Mouse (Mus musculus) limb, embryonic 14.5 days (tissue): ENCODE results near the gene Zfp607b. TPM values are rescaled to one million over a fixed set of nuclear protein-coding genes. Genes with fewer than 3 reads are reported as not detected.

ENCODE experiments used
- ATAC-seq: fragments of 200-750 bp; cut with Nextera tagmentation; 2 replicates; pipeline ENCODE4 v1.8.0; 2017; ENCODE audit warnings: low read depth, moderate number of reproducible peaks, moderate TSS enrichment; ENCODE audit not compliant: low FRiP score
- DNase-seq: peaks from one replicate; pipeline ENCODE4 v3.0.0-alpha.2; 2015; ENCODE audit warnings: low spot score
- H3K27ac ChIP-seq: fragments of 300-500 bp; sonication (generic); replicated peaks from 2 replicates; pipeline ENCODE4 v1.5.1; 2014; ENCODE audit warnings: low read depth, mild to moderate bottlenecking, low read length, moderate library complexity, mixed read lengths
- H3K27me3 ChIP-seq: fragments of 300-500 bp; sonication (generic); 2 replicates; pipeline ENCODE4 v1.6.1; 2014; ENCODE audit warnings: low read length, mixed read lengths; ENCODE audit not compliant: control insufficient read depth, insufficient read depth
- H3K36me3 ChIP-seq: fragments of 300-500 bp; sonication (generic); 2 replicates; pipeline ENCODE4 v1.6.1; 2014; ENCODE audit warnings: mild to moderate bottlenecking, low read length, moderate library complexity, mixed read lengths; ENCODE audit not compliant: control insufficient read depth, insufficient read depth
- H3K4me1 ChIP-seq: fragments of 300-500 bp; sonication (generic); 2 replicates; pipeline ENCODE4 v1.6.1; 2014; ENCODE audit warnings: antibody characterized with exemption, low read length, mixed read lengths; ENCODE audit not compliant: control insufficient read depth, insufficient read depth
- H3K4me2 ChIP-seq: fragments of 300-500 bp; sonication (generic); replicated peaks from 2 replicates; pipeline ENCODE4 v1.6.1; 2014; ENCODE audit warnings: low read depth, mild to moderate bottlenecking, low read length, moderate library complexity; ENCODE audit not compliant: severe bottlenecking
- H3K4me3 ChIP-seq: fragments of 300-500 bp; sonication (generic); replicated peaks from 2 replicates; pipeline ENCODE4 v1.5.1; 2014; ENCODE audit warnings: low read length
- H3K9ac ChIP-seq: fragments of 300-500 bp; sonication (generic); 2 replicates; pipeline ENCODE4 v1.6.1; 2014; ENCODE audit warnings: mild to moderate bottlenecking, low read depth, low read length, moderate library complexity; ENCODE audit not compliant: severe bottlenecking
- H3K9me3 ChIP-seq: fragments of 300-500 bp; sonication (generic); 2 replicates; pipeline ENCODE4 v1.6.1; 2016; ENCODE audit warnings: low read length; ENCODE audit not compliant: control insufficient read depth
- POLR2A ChIP-seq: fragments of 200-500 bp; IDR thresholded peaks from 2 replicates; pipeline ENCODE4 v1.8.0; 2012; ENCODE audit warnings: inconsistent platforms, mild to moderate bottlenecking, moderate library complexity, borderline replicate concordance; ENCODE audit not compliant: insufficient read depth, insufficient read length; ENCODE audit errors: extremely low read depth
- WGBS: fragments of 180-500 bp; shearing (Covaris S2); extraction: QIAGEN DNeasy Blood & Tissue Kit; methylation state at CpG from one replicate; pipeline ENCODE4 v1.1.7; 2014; 5-methylcytosine and 5-hydroxymethylcytosine counted together
- polyA plus RNA-seq, 2 experiments: library from polyadenylated mRNA; depleted of rRNA in 1 of 2; stranded (reverse) in 1 of 2; unstranded in 1 of 2; fragments of >200 nt; fragmentation: Nextera tagmentation in 1 of 2; extraction: Ambion mirVana in 1 of 2; gene quantifications; 2 replicates each; pipeline versions ENCODE4 v1.2.1 to v1.2.3; 2012 to 2014

Gene Zfp607b
- polyA plus RNA-seq, 2 experiments: 3.2 to 4.9 TPM

- H3K9me3 ChIP-seq: no peaks in the 10 kb centered on the region
- H3K9ac ChIP-seq: peak overlapping the region; percentile 84
- peaks cover 7% of the 10 kb centered on the region; the same call in 1 of the 2 replicates for H3K4me1 ChIP-seq
- H3K27ac ChIP-seq: peak overlapping the region; percentile 92
- peak overlapping the region; percentile 70 for H3K4me3 ChIP-seq
- H3K27me3 ChIP-seq: no peaks in the 10 kb centered on the region
- no peak for TF ChIP-seq POLR2A
- 11% methylated on average over 12 of the region's 12 CpGs for WGBS
- DNase-seq: no peak
- no peak for ATAC-seq
- no peaks in the 10 kb centered on the region for H3K36me3 ChIP-seq
- H3K4me2 ChIP-seq: peak overlapping the region; percentile 62
These were observed 42.8 kb downstream of the Zfp607b start for GRCm38 (mm10) chr7:27731946-27732345.

- WGBS: 80% methylated on average over 6 of the region's 6 CpGs
- no peaks in the 10 kb centered on the region; the same call in 1 of the 2 replicates for H3K36me3 ChIP-seq
- peak overlapping the region; percentile 84 for H3K9ac ChIP-seq
These were observed 43.4 kb downstream of the Zfp607b start for GRCm38 (mm10) chr7:27732508-27732907.

GRCm38 (mm10) chr7:27735457-27735856 lies 46.3 kb downstream of the Zfp607b start:
- H3K9ac ChIP-seq: no peak overlapping the region

More at GRCm38 (mm10) chr7:27732508-27732907, 43.4 kb downstream of the Zfp607b start:
- Histone ChIP-seq H3K9me3 (no peaks in the 10 kb centered on the region), H3K4me1 (peaks cover 7% of the 10 kb centered on the region; the same call in 1 of the 2 replicates), H3K4me2 (peak overlapping the region; percentile 62), H3K4me3 (peak overlapping the region; percentile 70), H3K27me3 (no peaks in the 10 kb centered on the region), H3K27ac (0 out of 2 replicates have a peak overlapping the region, but pooled peaks have one; percentile 13)
- DNase-seq: no peak
- no peak for TF ChIP-seq POLR2A
- no peak for ATAC-seq

More at GRCm38 (mm10) chr7:27735457-27735856, 46.3 kb downstream of the Zfp607b start:
- H3K4me2 ChIP-seq: no peak overlapping the region
- H3K27ac ChIP-seq: no peak overlapping the region
- no peaks in the 10 kb centered on the region for H3K9me3 ChIP-seq
- no peak for TF ChIP-seq POLR2A
- DNase-seq: no peak
- peaks cover 21% of the 10 kb centered on the region for H3K36me3 ChIP-seq
- ATAC-seq: no peak
- H3K4me3 ChIP-seq: no peak overlapping the region
- peaks cover 7% of the 10 kb centered on the region; the same call in 1 of the 2 replicates for H3K4me1 ChIP-seq
- H3K27me3 ChIP-seq: no peaks in the 10 kb centered on the region
- WGBS: 91% methylated on average over 5 of the region's 5 CpGs

Other genes with a start within 250 kb of the Zfp607b start
- 0.60 and 0.64 TPM in 2 replicates for gene Sptbn4, start 241.7 kb upstream of the Zfp607b start, polyA plus RNA-seq (2012; rRNA removed)
- gene Sptbn4, start 241.7 kb upstream of the Zfp607b start, polyA plus RNA-seq (2014; fragmentation: Nextera tagmentation; extraction: Ambion mirVana): 0.15 TPM in 2 replicates
- 44.8 and 49.5 TPM in 2 replicates for gene Blvrb, start 241.4 kb upstream of the Zfp607b start, polyA plus RNA-seq (2012; rRNA removed)
- 60.8 and 61.2 TPM in 2 replicates for gene Blvrb, start 241.4 kb upstream of the Zfp607b start, polyA plus RNA-seq (2014; fragmentation: Nextera tagmentation; extraction: Ambion mirVana)
- gene Sertad3, start 215.6 kb upstream of the Zfp607b start, polyA plus RNA-seq (2012; rRNA removed): 31.3 and 32.1 TPM in 2 replicates
- 31.5 and 32.4 TPM in 2 replicates for gene Sertad3, start 215.6 kb upstream of the Zfp607b start, polyA plus RNA-seq (2014; fragmentation: Nextera tagmentation; extraction: Ambion mirVana)
- 23.3 and 28.0 TPM in 2 replicates for gene Sertad1, start 202.4 kb upstream of the Zfp607b start, polyA plus RNA-seq (2012; rRNA removed)
- gene Sertad1, start 202.4 kb upstream of the Zfp607b start, polyA plus RNA-seq (2014; fragmentation: Nextera tagmentation; extraction: Ambion mirVana): 34.2 and 39.4 TPM in 2 replicates
- gene Prx, start 190.0 kb upstream of the Zfp607b start, polyA plus RNA-seq (2012; rRNA removed): 6.3 and 6.6 TPM in 2 replicates
- gene Prx, start 190.0 kb upstream of the Zfp607b start, polyA plus RNA-seq (2014; fragmentation: Nextera tagmentation; extraction: Ambion mirVana): 2.1 and 2.5 TPM in 2 replicates
- gene Hipk4, start 166.1 kb upstream of the Zfp607b start, polyA plus RNA-seq (2012; rRNA removed): 4.3 and 5.4 TPM in 2 replicates
- gene Hipk4, start 166.1 kb upstream of the Zfp607b start, polyA plus RNA-seq (2014; fragmentation: Nextera tagmentation; extraction: Ambion mirVana): 0.95 and 1.2 TPM in 2 replicates
- 147 and 193 TPM in 2 replicates for gene Pld3, start 136.1 kb upstream of the Zfp607b start, polyA plus RNA-seq (2012; rRNA removed)
- 110 and 114 TPM in 2 replicates for gene Pld3, start 136.1 kb upstream of the Zfp607b start, polyA plus RNA-seq (2014; fragmentation: Nextera tagmentation; extraction: Ambion mirVana)
- gene 2310022A10Rik, start 136.1 kb upstream of the Zfp607b start, polyA plus RNA-seq (2012; rRNA removed): 39.8 and 49.0 TPM in 2 replicates
- gene 2310022A10Rik, start 136.1 kb upstream of the Zfp607b start, polyA plus RNA-seq (2014; fragmentation: Nextera tagmentation; extraction: Ambion mirVana): 27.0 and 27.4 TPM in 2 replicates
- gene Akt2, start 97.8 kb upstream of the Zfp607b start, polyA plus RNA-seq (2012; rRNA removed): 96.6 and 110 TPM in 2 replicates
- 112 and 119 TPM in 2 replicates for gene Akt2, start 97.8 kb upstream of the Zfp607b start, polyA plus RNA-seq (2014; fragmentation: Nextera tagmentation; extraction: Ambion mirVana)
- gene Ttc9b, start 35.4 kb upstream of the Zfp607b start, polyA plus RNA-seq (2012; rRNA removed): 0.14 and 0.24 TPM in 2 replicates
- gene Ttc9b, start 35.4 kb upstream of the Zfp607b start, polyA plus RNA-seq (2014; fragmentation: Nextera tagmentation; extraction: Ambion mirVana): 0.10 and 0.21 TPM in 2 replicates
- gene Map3k10, start 14.7 kb upstream of the Zfp607b start, polyA plus RNA-seq (2012; rRNA removed): 34.4 and 42.9 TPM in 2 replicates
- gene Map3k10, start 14.7 kb upstream of the Zfp607b start, polyA plus RNA-seq (2014; fragmentation: Nextera tagmentation; extraction: Ambion mirVana): 8.8 and 10.6 TPM in 2 replicates
- 10.0 and 11.6 TPM in 2 replicates for gene Zfp60, start 42.0 kb downstream of the Zfp607b start, polyA plus RNA-seq (2012; rRNA removed)
- 32.6 and 36.5 TPM in 2 replicates for gene Zfp60, start 42.0 kb downstream of the Zfp607b start, polyA plus RNA-seq (2014; fragmentation: Nextera tagmentation; extraction: Ambion mirVana)
- gene Zfp626, start 117.9 kb downstream of the Zfp607b start, polyA plus RNA-seq (2012; rRNA removed): 2.0 and 3.0 TPM in 2 replicates
- gene Zfp626, start 117.9 kb downstream of the Zfp607b start, polyA plus RNA-seq (2014; fragmentation: Nextera tagmentation; extraction: Ambion mirVana): 2.2 TPM in 2 replicates
- gene Zfp59, start 149.3 kb downstream of the Zfp607b start, polyA plus RNA-seq (2012; rRNA removed): 3.2 and 4.4 TPM in 2 replicates
- 9.4 and 9.5 TPM in 2 replicates for gene Zfp59, start 149.3 kb downstream of the Zfp607b start, polyA plus RNA-seq (2014; fragmentation: Nextera tagmentation; extraction: Ambion mirVana)
- 1.5 and 2.3 TPM in 2 replicates for gene Zfp607a, start 168.2 kb downstream of the Zfp607b start, polyA plus RNA-seq (2012; rRNA removed)
- gene Zfp607a, start 168.2 kb downstream of the Zfp607b start, polyA plus RNA-seq (2014; fragmentation: Nextera tagmentation; extraction: Ambion mirVana): 3.1 and 3.2 TPM in 2 replicates
- 4.0 and 5.9 TPM in 2 replicates for gene Zfp974, start 240.1 kb downstream of the Zfp607b start, polyA plus RNA-seq (2012; rRNA removed)
- gene Zfp974, start 240.1 kb downstream of the Zfp607b start, polyA plus RNA-seq (2014; fragmentation: Nextera tagmentation; extraction: Ambion mirVana): 8.0 and 8.4 TPM in 2 replicates